Mouse (Mus musculus) liver, postnatal 0 days (tissue): ENCODE measurements around the gene Sptbn2. TPM values are rescaled to one million over a fixed set of nuclear protein-coding genes. Genes with fewer than 3 reads are reported as not detected.
"Not testable (repeated sequence)": the region's sequence is repeated elsewhere in the genome, so short reads cannot be mapped to it uniquely, and the experiment has no call there.

Experiments used
- ATAC-seq: fragments of 200-750 bp; cut with Nextera tagmentation; 2 replicates; pipeline ENCODE4 v1.8.0; 2017; ENCODE audit warnings: mild to moderate bottlenecking, moderate library complexity
- DNase-seq: peaks from one replicate; pipeline ENCODE4 v3.0.0-alpha.2; 2016
- H3K27ac ChIP-seq: fragments of 300-500 bp; sonication (generic); 2 replicates; pipeline ENCODE4 v1.5.1; 2014; ENCODE audit warnings: antibody characterized with exemption, moderate library complexity, mild to moderate bottlenecking, low read depth
- H3K27me3 ChIP-seq: fragments of 300-500 bp; sonication (generic); 2 replicates; pipeline ENCODE4 v1.6.1; 2014; ENCODE audit warnings: low read length, control low read depth, mixed read lengths; ENCODE audit not compliant: insufficient read depth
- H3K36me3 ChIP-seq: fragments of 300-500 bp; sonication (generic); replicated peaks from 2 replicates; pipeline ENCODE4 v1.6.1; 2014; ENCODE audit warnings: mild to moderate bottlenecking, control low read depth, low read length, moderate library complexity, mixed read lengths; ENCODE audit not compliant: insufficient read depth
- H3K4me1 ChIP-seq: fragments of 300-500 bp; sonication (generic); 2 replicates; pipeline ENCODE4 v1.6.1; 2014; ENCODE audit warnings: antibody characterized with exemption, mild to moderate bottlenecking, control low read depth; ENCODE audit not compliant: insufficient read depth
- H3K4me2 ChIP-seq: fragments of 300-500 bp; sonication (generic); 2 replicates; pipeline ENCODE4 v1.6.1; 2014; ENCODE audit warnings: low read depth, mild to moderate bottlenecking, low read length, moderate library complexity, mixed read lengths
- H3K4me3 ChIP-seq: fragments of 300-500 bp; sonication (generic); 2 replicates; pipeline ENCODE4 v1.5.1; 2014; ENCODE audit warnings: low read depth, low read length
- H3K9ac ChIP-seq: fragments of 300-500 bp; sonication (generic); replicated peaks from 2 replicates; pipeline ENCODE4 v1.6.1; 2014; ENCODE audit warnings: mild to moderate bottlenecking, moderate library complexity
- H3K9me3 ChIP-seq: fragments of 300-500 bp; sonication (generic); 2 replicates; pipeline ENCODE4 v1.6.1; 2016; ENCODE audit warnings: mild to moderate bottlenecking, control low read depth, low read length, mixed read lengths
- CTCF ChIP-seq: sonication (generic); IDR thresholded peaks from 2 replicates; pipeline ENCODE4 v1.5.1; 2016; ENCODE audit warnings: antibody characterized with exemption, low read depth
- EP300 ChIP-seq: IDR thresholded peaks from 2 replicates; pipeline ENCODE4 v1.6.1; 2016; ENCODE audit warnings: antibody characterized with exemption, low read depth, mild to moderate bottlenecking
- WGBS: fragments of 180-500 bp; shearing (Covaris S2); extraction: QIAGEN DNeasy Blood & Tissue Kit; methylation state at CpG from one replicate; pipeline ENCODE4 v1.1.7; 2014; ENCODE audit not compliant: insufficient replicate concordance; 5-methylcytosine and 5-hydroxymethylcytosine counted together
- polyA plus RNA-seq: library from polyadenylated mRNA; unstranded; fragments of >200 nt; fragmentation: Nextera tagmentation; extraction: Ambion mirVana; gene quantifications from 2 replicates; pipeline ENCODE4 v1.2.1, GENCODE M21; 2015

The Sptbn2 gene
- polyA plus RNA-seq, 1 experiment from 2014 or later: 0.59 TPM

- DNase-seq (peak; percentile 92), ATAC-seq (peak; percentile 74)
- H3K27me3 ChIP-seq: no peaks in the 10 kb centered on the region
- peak overlapping the region; percentile 89 for H3K4me2 ChIP-seq
- H3K4me1 ChIP-seq: peaks cover 6% of the 10 kb centered on the region
- H3K9ac ChIP-seq: peak overlapping the region; percentile 66
- peaks cover 8% of the 10 kb centered on the region for H3K36me3 ChIP-seq
- H3K9me3 ChIP-seq: no peaks in the 10 kb centered on the region
- no peak for TF ChIP-seq EP300
- TF ChIP-seq CTCF: peak; percentile 99
- WGBS: 0% methylated on average over 10 of the region's 10 CpGs
- peak overlapping the region; percentile 69 for H3K4me3 ChIP-seq
- H3K27ac ChIP-seq: peak overlapping the region; percentile 90
Measured at GRCm38 (mm10) chr19:4755565-4756192, 44.7 kb downstream of the Sptbn2 start.

GRCm38 (mm10) chr19:4756193-4756911, 45.4 kb downstream of the Sptbn2 start, which contains the start of gene Rbm4b:
TSS of gene Rbm4b (plus strand) at chr19:4756497.
- H3K4me2 ChIP-seq: peak within 1 kb of the TSS; percentile 89
- TF ChIP-seq EP300 (peak; percentile 71; the same call in 1 of the 2 replicates), CTCF (no peak)
- peak; percentile 94 for ATAC-seq
- H3K27ac ChIP-seq: peak within 1 kb of the TSS; percentile 90
- peak within 1 kb of the TSS; percentile 69 for H3K4me3 ChIP-seq
- peak within 1 kb of the TSS; percentile 66 for H3K9ac ChIP-seq
- H3K36me3 ChIP-seq: peaks cover 8% of the 10 kb centered on the region
- peaks cover 6% of the 10 kb centered on the region for H3K4me1 ChIP-seq
- peak; percentile 96 for DNase-seq
- H3K9me3 ChIP-seq: no peaks in the 10 kb centered on the region
- H3K27me3 ChIP-seq: no peaks in the 10 kb centered on the region
- under 1% methylated on average over 58 of the region's 65 CpGs for WGBS

DNA sequence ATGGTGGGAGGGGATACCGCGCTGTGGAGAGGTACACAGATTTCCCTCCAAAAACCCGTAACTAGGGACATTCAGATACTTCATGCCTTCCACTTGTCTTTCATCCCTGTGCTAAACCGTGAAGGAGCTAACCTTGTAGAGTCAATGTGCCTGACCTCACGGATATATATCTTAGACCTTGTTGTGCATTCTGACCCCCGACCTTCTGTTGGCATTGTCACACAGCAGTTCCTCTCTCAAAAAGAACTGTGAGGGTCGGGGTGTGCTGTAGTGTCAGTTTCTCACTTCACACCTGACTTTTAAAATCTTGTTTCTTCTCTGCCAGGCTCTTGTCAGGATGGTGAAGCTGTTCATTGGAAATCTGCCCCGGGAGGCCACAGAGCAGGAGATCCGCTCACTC, 46.0 kb downstream of the Sptbn2 start:
- TF ChIP-seq EP300 (no peak), CTCF (no peak)
- no peak for DNase-seq
- H3K4me3 ChIP-seq: peak overlapping the region; percentile 69
- peaks cover 14% of the 10 kb centered on the region for H3K36me3 ChIP-seq
- H3K9ac ChIP-seq: peak overlapping the region; percentile 66
- peaks cover 6% of the 10 kb centered on the region for H3K4me1 ChIP-seq
- H3K4me2 ChIP-seq: peak overlapping the region; percentile 89
- no peaks in the 10 kb centered on the region for H3K27me3 ChIP-seq
- H3K9me3 ChIP-seq: no peaks in the 10 kb centered on the region
- 13% methylated on average over 9 of the region's 9 CpGs for WGBS
- no peak for ATAC-seq
- peak overlapping the region; percentile 90 for H3K27ac ChIP-seq

DNA sequence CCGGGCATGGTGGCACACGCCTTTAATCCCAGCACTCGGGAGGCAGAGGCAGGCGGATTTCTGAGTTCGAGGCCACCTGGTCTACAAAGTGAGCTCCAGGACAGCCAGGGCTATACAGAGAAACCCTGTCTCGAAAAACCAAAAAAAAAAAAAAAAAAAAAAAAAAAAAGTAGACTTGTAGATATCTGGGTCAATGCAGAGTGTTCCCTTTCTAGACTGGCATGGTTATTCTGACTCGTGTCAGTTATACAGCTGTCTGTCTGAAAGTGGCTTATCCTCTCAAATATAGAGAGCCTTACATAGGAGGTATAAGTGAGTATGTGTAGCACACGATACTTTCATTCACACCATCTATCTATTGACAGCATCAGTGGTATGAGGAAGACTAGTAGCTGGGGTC, 49.6 kb downstream of the Sptbn2 start:
- not testable (repeated sequence) for H3K9ac ChIP-seq, H3K4me2 ChIP-seq, H3K4me1 ChIP-seq, DNase-seq, H3K9me3 ChIP-seq, H3K4me3 ChIP-seq, ATAC-seq, H3K27me3 ChIP-seq, H3K27ac ChIP-seq
- peaks cover 49% of the 10 kb centered on the region for H3K36me3 ChIP-seq
- 84% methylated on average over 7 of the region's 8 CpGs for WGBS

DNA sequence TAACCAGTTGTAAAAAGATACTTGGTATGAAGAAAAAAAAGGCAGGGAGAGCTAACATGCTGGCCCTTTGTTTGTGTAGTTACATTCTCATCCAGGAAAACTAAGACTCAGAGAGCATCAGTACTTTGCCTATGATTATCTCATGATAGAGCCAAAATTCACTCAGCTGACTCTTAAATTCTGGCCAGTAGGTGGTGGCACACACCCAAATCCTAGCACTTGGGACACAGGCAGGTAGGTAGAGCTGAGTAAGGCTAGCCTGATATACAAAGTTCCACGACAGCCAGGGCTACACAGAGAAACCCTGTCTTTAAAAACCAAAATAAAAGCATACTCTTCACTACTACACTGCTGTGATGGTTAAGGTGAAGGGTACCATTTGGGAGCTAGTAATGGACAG, 51.9 kb downstream of the Sptbn2 start:
- H3K9ac ChIP-seq: no peak overlapping the region
- no peak overlapping the region for H3K27ac ChIP-seq
- H3K4me1 ChIP-seq: peaks cover 5% of the 10 kb centered on the region; the same call in 1 of the 2 replicates
- peak; percentile 57 for TF ChIP-seq CTCF
- TF ChIP-seq EP300: no peak
- no peak overlapping the region for H3K4me2 ChIP-seq
- no peaks in the 10 kb centered on the region for H3K27me3 ChIP-seq
- DNase-seq: no peak
- no peak overlapping the region for H3K4me3 ChIP-seq
- no peak for ATAC-seq
- no peaks in the 10 kb centered on the region for H3K9me3 ChIP-seq
- 67% methylated on average over 1 of the region's 1 CpGs for WGBS
- peaks cover 58% of the 10 kb centered on the region for H3K36me3 ChIP-seq

DNA sequence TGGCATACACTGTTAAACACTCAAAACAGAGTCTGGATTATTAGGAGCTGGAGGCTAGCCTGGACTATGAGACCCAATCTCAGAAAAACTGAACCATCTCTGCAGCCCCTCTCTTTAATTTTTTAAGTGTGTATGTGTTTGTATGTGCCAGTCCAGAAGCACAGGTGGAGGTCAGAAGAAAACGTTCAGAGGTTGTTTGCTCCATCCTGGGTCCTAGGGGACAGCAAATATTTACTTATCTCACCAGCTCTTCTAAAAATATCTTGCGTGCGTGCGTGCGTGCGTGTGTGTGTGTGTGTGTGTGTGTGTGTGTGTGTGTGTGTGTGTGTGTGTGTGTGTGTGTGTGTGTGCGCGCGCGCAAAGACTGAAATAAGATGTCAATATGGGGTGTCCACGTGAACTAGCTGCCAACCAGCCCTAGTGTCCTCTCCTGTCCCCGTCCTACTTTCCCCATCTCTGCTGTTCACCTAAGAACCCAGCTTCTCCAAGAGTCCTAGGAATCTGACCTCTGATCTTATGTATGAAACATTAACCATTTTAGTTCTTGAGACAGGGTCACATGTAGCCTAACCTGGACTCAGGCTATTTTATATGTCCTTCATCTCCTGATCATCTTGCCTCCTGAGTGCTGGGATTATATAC, 56.7 kb downstream of the Sptbn2 start:
- Histone ChIP-seq H3K9ac (0 out of 2 replicates have a peak overlapping the region, but pooled peaks have one; percentile 2), H3K4me2 (no peak overlapping the region), H3K4me1 (0 out of 2 replicates have a peak, but pooled peaks cover 5% of the 10 kb centered on the region), H3K27ac (peak overlapping the region; percentile 87), H3K36me3 (peaks cover 68% of the 10 kb centered on the region), H3K9me3 (no peaks in the 10 kb centered on the region), H3K4me3 (no peak overlapping the region), H3K27me3 (no peaks in the 10 kb centered on the region)
- ATAC-seq (peak; percentile 86), DNase-seq (peak; percentile 46)
- TF ChIP-seq CTCF (no peak), EP300 (peak; percentile 22; the same call in 1 of the 2 replicates)
- WGBS: 76% methylated on average over 9 of the region's 12 CpGs
